Mouse (Mus musculus): Measurements from ENCODE around the gene Nlrc5. TPM values are rescaled to one million over a fixed set of nuclear protein-coding genes. Genes with fewer than 3 reads are reported as not detected.
A peak's percentile ranks its signal among the peaks of the same experiment; 100 is the strongest.

The Nlrc5 gene
- polyA plus RNA-seq, 1 experiment: 5.0 TPM

DNA sequence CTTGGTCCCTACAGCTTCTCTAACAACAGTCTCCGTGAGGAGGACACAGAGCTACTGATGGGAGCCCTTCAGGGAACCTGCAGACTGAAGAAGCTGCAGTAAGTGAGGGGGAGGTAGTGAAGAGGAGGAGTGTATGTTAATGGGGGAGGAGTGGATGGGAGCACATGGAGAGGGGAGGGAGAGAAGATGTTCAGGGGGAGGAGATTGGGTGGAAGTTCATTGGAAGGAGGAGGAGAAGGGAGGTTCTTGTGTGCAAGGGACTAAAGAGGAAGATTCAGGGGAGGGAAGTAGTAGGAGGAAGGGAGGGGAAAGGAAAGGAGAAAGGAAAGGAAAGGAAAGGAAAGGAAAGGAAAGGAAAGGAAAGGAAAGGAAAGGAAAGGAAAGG lies 82.0 kb downstream of the Nlrc5 start:
- Histone ChIP-seq H3K27ac (replicated peaks; ENCODE audit: low read depth, low read length) (no peak overlapping the region), H3K4me3 (ENCODE audit: insufficient read depth, low read depth, low read length) (no peak overlapping the region), H3K4me1 (ENCODE audit: control insufficient read depth, insufficient read depth, insufficient read length, low read length) (peaks cover 4% of the 10 kb centered on the region; the same call in 1 of the 2 replicates)

DNA sequence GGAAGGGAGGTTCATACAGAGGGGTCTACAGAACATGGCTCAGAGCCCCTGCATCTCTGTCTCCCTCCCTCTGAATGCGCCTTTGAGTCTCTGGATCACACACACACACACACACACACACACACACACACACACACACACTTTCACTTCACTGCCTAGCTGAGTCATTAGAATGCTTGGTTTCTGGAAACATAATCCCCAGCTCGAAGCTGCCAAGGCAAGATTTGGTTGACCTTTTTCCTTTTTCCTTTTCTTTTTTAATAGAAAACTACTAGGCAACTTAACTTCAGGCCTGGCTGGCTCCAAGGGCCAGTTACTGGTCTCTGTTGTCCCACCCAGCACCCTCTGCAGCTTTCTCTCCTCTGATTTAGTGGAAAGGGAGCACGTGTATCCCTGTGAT lies 82.6 kb downstream of the Nlrc5 start:
- Histone ChIP-seq H3K4me1 (ENCODE audit: control insufficient read depth, insufficient read depth, insufficient read length, low read length) (peaks cover 4% of the 10 kb centered on the region; the same call in 1 of the 2 replicates), H3K27ac (replicated peaks; ENCODE audit: low read depth, low read length) (peak overlapping the region; percentile 41; the same call in 1 of the 2 replicates), H3K4me3 (ENCODE audit: insufficient read depth, low read depth, low read length) (no peak overlapping the region)

DNA sequence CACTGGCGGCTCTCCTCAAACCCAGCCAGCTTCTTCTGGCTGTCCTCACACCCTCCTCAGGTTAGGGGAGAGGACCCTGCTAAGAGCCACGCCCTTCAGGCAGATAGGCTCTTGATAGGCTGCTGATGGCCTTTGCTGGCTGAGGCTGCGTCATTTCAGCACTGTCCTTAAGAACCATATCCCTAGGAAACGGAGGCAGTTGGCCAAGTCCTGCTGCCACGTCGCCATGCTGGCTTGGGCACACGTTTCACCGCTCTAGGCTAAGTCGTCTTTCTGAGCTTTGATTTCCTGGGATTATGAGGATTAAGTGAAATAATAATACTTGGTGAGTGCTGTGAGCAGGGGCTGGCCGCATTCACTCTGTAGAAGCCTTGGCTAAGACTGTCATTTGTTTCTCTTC lies 84.2 kb downstream of the Nlrc5 start:
- Histone ChIP-seq H3K4me3 (ENCODE audit: insufficient read depth, low read depth, low read length) (no peak overlapping the region), H3K4me1 (ENCODE audit: control insufficient read depth, insufficient read depth, insufficient read length, low read length) (peaks cover 4% of the 10 kb centered on the region; the same call in 1 of the 2 replicates), H3K27ac (replicated peaks; ENCODE audit: low read depth, low read length) (no peak overlapping the region)

DNA sequence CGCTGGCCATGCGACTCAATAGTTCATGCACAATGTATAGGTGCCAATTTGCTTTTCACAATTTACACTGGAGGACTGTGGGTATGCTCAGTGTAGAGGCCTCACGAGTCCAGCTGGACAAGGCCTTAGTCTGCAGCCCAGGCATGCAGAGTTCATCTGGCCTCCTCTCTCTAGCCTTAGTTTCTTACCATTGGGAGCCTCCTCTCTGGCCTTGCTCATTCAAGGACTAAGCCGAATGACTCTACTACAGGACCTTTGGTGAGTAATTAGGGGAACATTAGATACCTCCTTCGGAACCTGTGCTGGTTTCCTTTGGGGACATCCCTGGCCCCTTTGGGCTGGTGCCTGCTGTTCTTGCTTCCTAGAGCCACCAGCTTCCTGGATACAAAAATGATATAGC lies 84.9 kb downstream of the Nlrc5 start:
- no peak overlapping the region for H3K4me3 ChIP-seq (ENCODE audit: insufficient read depth, low read depth, low read length)

DNA sequence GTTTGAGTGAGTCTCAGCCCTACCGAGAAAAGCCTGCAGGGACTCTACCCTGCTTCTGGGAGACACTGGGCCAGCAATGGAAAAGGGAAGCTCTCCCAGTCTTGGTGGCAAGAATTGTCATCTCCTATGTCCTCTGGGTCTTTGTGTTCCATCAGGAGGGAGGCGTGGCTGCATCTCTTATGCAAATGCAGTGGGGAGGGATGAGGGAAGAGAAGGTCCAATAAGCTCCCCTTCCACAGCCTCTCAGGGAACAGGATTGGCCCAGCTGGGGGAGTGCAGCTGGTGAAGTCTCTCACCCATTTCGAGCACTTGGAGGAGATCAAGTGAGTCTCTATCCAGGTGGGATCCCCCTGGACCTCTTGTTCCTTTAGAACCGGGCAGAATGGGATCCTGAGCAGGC lies 87.3 kb downstream of the Nlrc5 start:
- H3K4me3 ChIP-seq (ENCODE audit: insufficient read depth, low read depth, low read length): no peak overlapping the region
- H3K4me1 ChIP-seq (ENCODE audit: control insufficient read depth, insufficient read depth, insufficient read length, low read length): no peaks in the 10 kb centered on the region

More for the DNA sequence above, 84.9 kb downstream of the Nlrc5 start:
- Histone ChIP-seq H3K4me1 (ENCODE audit: control insufficient read depth, insufficient read depth, insufficient read length, low read length) (peaks cover 4% of the 10 kb centered on the region; the same call in 1 of the 2 replicates), H3K27ac (replicated peaks; ENCODE audit: low read depth, low read length) (no peak overlapping the region)

DNA sequence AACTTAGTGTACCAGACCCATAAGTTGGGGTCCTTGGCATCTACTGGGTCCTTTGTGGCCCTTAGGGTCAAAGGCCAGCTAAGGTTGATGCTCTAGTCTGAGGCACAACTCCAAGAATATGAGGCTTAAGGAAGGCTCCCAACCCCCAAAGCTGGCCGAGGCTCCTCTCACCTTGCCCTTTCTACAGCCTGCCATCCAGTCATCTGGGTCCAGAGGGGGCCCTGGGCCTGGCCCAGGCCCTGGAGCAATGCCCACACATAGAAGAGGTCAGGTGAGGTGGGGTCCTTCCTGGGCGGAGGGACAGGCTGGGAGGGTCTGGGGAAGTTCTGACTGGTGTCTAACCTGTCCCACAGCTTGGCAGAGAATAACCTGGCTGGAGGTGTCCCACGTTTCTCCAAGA lies 88.3 kb downstream of the Nlrc5 start:
- no peak overlapping the region for H3K4me3 ChIP-seq (ENCODE audit: insufficient read depth, low read depth, low read length)
- no peak overlapping the region for H3K27ac ChIP-seq (replicated peaks; ENCODE audit: low read depth, low read length)
- no peaks in the 10 kb centered on the region for H3K4me1 ChIP-seq (ENCODE audit: control insufficient read depth, insufficient read depth, insufficient read length, low read length)

More for the DNA sequence above, 87.3 kb downstream of the Nlrc5 start:
- H3K27ac ChIP-seq (replicated peaks; ENCODE audit: low read depth, low read length): no peak overlapping the region

DNA sequence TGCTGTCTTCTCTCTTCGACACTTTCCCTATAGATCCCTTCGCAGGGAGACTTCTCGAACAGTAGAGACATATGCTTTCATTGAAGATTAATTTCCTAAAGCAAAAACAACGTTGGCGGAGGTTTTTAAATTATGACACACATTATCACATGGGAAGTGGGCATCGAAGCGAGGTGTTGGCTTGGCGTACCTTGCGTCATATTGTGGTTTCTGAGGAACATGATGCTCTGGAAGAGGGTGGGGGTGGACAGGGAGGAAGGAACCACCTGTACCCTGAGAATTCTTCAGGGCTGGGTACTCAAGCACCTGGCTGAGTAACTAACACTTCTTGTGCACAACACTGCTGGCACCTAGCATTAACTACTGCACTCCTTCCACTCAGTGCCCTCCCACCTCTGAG lies 90.4 kb downstream of the Nlrc5 start:
- Histone ChIP-seq H3K27ac (replicated peaks; ENCODE audit: low read depth, low read length) (no peak overlapping the region), H3K4me3 (ENCODE audit: insufficient read depth, low read depth, low read length) (no peak overlapping the region), H3K4me1 (ENCODE audit: control insufficient read depth, insufficient read depth, insufficient read length, low read length) (no peaks in the 10 kb centered on the region)

DNA sequence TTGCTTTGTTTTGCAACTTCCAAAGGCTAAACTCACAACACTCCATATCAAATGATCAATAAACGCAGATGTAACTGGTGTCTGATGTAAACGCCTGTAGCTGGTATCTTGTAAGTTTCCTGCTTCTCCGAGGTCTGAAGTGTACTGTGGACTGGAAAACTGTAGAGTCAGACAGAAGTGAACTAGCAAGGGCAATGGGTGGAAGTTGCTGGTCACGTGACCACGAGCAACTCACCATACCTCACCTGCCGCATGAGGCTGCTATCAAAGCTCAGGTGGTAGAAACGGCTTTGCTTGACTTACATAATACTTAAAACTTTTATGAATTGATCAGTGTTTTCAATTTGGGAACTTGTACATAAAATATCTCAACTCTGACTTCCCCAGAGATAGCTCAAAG lies 93.0 kb downstream of the Nlrc5 start:
- Histone ChIP-seq H3K27ac (replicated peaks; ENCODE audit: low read depth, low read length) (no peak overlapping the region), H3K4me3 (ENCODE audit: insufficient read depth, low read depth, low read length) (no peak overlapping the region), H3K4me1 (ENCODE audit: control insufficient read depth, insufficient read depth, insufficient read length, low read length) (no peaks in the 10 kb centered on the region)

DNA sequence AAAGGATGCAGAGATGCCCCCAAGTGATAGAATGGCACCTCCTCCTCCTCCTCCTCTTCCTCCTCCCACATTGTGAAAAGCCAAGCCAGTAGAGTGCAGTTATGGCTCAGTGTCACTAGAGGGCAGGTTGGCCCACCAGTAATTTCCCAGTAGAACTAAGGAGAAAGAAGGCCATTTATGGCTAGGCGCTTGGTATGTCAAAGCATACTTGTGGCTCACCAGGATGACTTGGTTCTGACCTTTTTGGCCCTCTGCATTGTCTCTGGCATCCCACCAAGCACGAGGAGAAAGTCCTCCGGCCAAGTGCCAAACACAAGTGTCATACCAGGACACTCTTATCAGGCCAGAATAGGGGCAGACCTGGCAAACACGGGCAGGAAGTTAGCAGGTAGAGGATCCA lies 94.1 kb downstream of the Nlrc5 start:
- H3K4me3 ChIP-seq (ENCODE audit: insufficient read depth, low read depth, low read length): no peak overlapping the region
- H3K27ac ChIP-seq (replicated peaks; ENCODE audit: low read depth, low read length): no peak overlapping the region
- H3K4me1 ChIP-seq (ENCODE audit: control insufficient read depth, insufficient read depth, insufficient read length, low read length): no peaks in the 10 kb centered on the region

DNA sequence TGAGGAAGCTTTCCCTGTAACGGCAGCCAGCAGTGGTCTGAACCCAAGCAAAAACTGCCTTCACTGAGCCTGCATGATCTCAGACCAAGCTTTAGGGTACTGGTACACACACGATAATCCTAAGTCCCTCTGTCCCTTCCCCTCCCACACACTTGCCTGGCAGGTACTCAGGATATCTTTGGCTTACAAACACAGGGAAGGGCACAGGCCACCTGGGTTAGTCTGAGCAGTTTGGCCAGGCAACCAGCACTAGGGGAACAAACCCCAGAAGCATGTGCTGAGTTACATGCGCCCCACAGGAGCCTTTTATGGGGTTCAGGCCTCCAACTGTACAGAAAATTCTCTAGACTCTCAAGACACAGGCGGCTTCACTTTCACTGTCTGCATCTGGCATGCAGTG lies 95.7 kb downstream of the Nlrc5 start:
- no peak overlapping the region for H3K27ac ChIP-seq (replicated peaks; ENCODE audit: low read depth, low read length)
- no peaks in the 10 kb centered on the region for H3K4me1 ChIP-seq (ENCODE audit: control insufficient read depth, insufficient read depth, insufficient read length, low read length)

DNA sequence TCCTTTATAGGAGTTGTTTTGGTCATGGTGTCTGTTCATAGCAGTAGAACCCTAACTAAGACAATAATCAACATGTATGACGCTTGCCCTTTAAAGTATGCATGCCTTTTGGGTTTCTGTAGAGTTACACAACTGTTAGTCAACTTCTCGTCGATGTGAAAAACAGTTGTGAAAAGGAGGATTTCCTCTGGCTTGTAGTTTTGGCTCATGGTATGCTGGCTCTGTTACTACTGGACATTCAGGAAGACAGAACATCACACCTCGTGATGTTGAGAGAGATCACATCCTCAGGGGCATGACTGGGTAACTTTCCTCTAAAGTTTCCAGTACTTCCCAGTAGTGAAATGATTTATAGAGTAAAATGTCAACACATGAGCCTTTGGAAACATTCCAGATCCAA lies 96.5 kb downstream of the Nlrc5 start:
- no peaks in the 10 kb centered on the region for H3K4me1 ChIP-seq (ENCODE audit: control insufficient read depth, insufficient read depth, insufficient read length, low read length)
- H3K27ac ChIP-seq (replicated peaks; ENCODE audit: low read depth, low read length): no peak overlapping the region
- no peak overlapping the region for H3K4me3 ChIP-seq (ENCODE audit: insufficient read depth, low read depth, low read length)

More for the DNA sequence above, 95.7 kb downstream of the Nlrc5 start:
- H3K4me3 ChIP-seq (ENCODE audit: insufficient read depth, low read depth, low read length): no peak overlapping the region

DNA sequence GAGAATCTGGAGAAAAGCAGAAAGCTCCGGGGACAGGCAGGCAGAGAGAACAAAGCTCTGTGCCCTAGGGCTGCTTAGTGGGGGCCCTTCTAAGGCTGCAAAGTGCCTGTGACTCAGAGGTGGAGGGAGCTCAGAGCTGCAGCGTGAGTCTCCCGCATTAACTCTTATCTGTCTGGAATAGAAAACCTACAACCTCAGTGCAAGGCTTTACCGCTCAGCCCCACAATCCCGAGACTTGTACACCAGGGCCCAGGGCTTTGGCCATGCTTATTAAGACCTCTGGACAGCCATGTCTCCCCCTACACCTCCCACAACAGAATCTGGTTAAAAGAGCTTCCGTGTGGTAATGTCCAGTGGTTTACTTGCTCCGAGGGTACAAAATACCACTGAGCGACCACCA lies 97.8 kb downstream of the Nlrc5 start:
- Histone ChIP-seq H3K27ac (replicated peaks; ENCODE audit: low read depth, low read length) (no peak overlapping the region), H3K4me1 (ENCODE audit: control insufficient read depth, insufficient read depth, insufficient read length, low read length) (peaks cover 4% of the 10 kb centered on the region; the same call in 1 of the 2 replicates), H3K4me3 (ENCODE audit: insufficient read depth, low read depth, low read length) (peak overlapping the region; percentile 21)

DNA sequence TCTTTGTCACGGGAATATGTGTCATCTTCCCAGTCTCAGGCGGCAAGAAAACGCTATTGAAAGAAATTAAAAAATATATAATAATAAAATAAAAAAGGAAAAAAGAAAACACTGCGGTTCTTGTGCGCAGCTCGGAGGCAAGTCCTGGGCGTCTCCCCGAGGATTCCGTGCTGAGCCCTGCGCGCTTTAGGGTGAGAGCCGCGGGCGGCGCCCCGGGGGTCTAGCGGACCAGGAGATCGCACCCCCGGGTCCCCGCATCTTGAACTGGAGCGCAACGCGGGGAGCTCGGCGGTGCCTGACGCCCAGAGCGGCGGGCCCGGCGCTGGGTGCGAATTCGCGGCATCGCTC lies 98.3 kb downstream of the Nlrc5 start:
- H3K4me1 ChIP-seq (ENCODE audit: control insufficient read depth, insufficient read depth, insufficient read length, low read length): peaks cover 4% of the 10 kb centered on the region; the same call in 1 of the 2 replicates
- H3K27ac ChIP-seq (replicated peaks; ENCODE audit: low read depth, low read length): no peak overlapping the region
- peak overlapping the region; percentile 72 for H3K4me3 ChIP-seq (ENCODE audit: insufficient read depth, low read depth, low read length)

DNA sequence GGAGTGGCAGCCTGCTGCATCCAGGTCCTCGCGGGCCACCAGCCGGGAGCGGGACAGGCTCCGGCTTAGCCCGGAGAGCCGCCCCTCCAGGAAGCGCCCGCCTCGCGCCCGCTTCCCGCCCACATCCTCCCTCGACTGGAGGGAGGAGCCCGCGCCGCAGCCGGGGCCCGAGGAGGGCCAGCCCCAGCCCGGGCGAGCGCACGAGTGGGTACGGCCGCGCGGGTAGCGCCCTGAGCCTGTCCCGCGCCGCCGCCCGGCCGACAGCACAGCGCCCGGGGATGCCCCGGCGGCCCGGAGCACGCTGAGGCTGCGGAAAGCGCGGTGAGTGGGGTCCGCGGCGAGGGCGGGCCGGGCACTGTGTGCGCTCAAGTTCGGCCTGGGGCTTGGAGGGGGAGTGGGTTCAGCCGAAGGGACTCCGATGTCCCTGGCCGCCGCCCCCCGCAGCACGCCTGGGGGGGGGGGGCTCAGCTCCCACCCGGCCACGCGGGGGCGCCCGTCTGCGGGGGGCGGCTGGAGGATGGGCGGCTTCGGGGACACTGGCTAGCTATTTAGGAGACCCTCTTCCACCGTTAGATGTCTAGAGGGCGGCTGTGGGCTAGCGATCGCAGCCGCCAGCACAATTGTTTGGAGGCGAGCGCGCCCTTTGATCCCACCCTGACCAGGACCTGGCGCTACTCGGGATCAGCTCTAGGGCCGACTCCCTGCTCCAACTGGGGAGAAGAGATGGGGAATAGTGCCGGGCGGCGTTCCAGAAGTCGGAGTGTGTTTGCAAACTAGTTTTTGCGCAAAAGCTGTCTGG lies 98.9 kb downstream of the Nlrc5 start, which contains the start of gene Cpne2:
Gene Cpne2, plus strand, starts transcription at position 118 of the 799 bp plus-strand sequence.
- Histone ChIP-seq H3K4me3 (ENCODE audit: insufficient read depth, low read depth, low read length) (peak within 1 kb of the TSS; percentile 72), H3K27ac (replicated peaks; ENCODE audit: low read depth, low read length) (no peak within 1 kb of the TSS), H3K4me1 (ENCODE audit: control insufficient read depth, insufficient read depth, insufficient read length, low read length) (peaks cover 4% of the 10 kb centered on the region; the same call in 1 of the 2 replicates)

DNA sequence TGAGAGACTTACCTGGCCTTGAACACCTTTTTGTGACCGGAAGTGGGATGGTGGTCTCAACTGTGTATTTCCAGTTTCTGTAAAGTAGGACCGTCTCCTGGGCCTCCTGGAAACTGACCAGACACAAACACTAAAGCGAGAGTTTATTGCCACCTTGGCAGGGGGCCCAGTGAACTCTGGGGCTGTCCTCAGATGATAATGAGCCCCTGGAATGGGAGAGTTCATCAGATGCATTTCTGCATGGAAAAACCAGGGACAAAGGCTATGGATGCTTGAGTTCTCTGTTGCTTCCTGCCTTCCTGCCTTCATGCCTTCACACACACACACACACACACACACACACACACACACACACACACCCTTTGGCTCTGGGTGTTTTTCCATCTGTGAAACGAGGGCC lies 100.5 kb downstream of the Nlrc5 start:
- Histone ChIP-seq H3K4me1 (ENCODE audit: control insufficient read depth, insufficient read depth, insufficient read length, low read length) (peaks cover 4% of the 10 kb centered on the region; the same call in 1 of the 2 replicates), H3K27ac (replicated peaks; ENCODE audit: low read depth, low read length) (no peak overlapping the region), H3K4me3 (ENCODE audit: insufficient read depth, low read depth, low read length) (no peak overlapping the region)

DNA sequence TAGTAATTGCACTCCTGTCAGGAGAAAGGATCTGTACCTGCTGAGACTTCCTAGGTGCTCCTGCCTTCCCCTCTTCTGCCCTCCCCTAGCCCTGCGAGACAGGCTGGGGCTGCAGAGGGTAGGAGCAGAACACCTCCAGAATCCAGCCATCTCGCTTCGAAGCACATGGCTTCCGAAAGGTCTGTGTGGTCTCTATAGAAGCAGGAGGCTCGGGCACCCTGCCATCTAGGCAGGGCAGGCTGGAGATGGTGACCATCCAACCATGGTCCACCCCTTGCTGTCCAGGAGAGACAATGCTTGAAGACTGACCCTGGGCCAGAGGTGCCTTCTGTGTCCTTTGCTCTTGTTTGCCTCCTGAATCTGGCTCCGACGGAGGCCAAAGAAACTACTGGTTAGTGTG lies 101.5 kb downstream of the Nlrc5 start:
- Histone ChIP-seq H3K4me1 (ENCODE audit: control insufficient read depth, insufficient read depth, insufficient read length, low read length) (peaks cover 4% of the 10 kb centered on the region; the same call in 1 of the 2 replicates), H3K4me3 (ENCODE audit: insufficient read depth, low read depth, low read length) (no peak overlapping the region)

More for the DNA sequence above, 101.5 kb downstream of the Nlrc5 start:
- H3K27ac ChIP-seq (replicated peaks; ENCODE audit: low read depth, low read length): no peak overlapping the region

Measured in brown adipose tissue, adult 24 weeks (tissue).